Mouse (Mus musculus) stomach, embryonic 14.5 days (tissue): ENCODE results near the gene Hoxc4. TPM values are rescaled to one million over a fixed set of nuclear protein-coding genes. Genes with fewer than 3 reads are reported as not detected.
A peak's percentile ranks its signal among the peaks of the same experiment; 100 is the strongest.

ENCODE experiments used
- ATAC-seq: fragments of 200-750 bp; cut with Nextera tagmentation; 2 replicates; pipeline ENCODE4 v1.8.0; 2017; ENCODE audit warnings: low read depth, moderate TSS enrichment; ENCODE audit not compliant: insufficient number of reproducible peaks, insufficient read depth, low FRiP score
- H3K27ac ChIP-seq: fragments of 300-500 bp; sonication (generic); 2 replicates; pipeline ENCODE4 v1.5.1; 2014; ENCODE audit warnings: mild to moderate bottlenecking, low read length, moderate library complexity, mixed read lengths
- H3K27me3 ChIP-seq: fragments of 300-500 bp; sonication (generic); 2 replicates; pipeline ENCODE4 v1.6.1; 2014; ENCODE audit warnings: low read length, control low read depth, mixed read lengths; ENCODE audit not compliant: control insufficient read depth, insufficient read depth
- H3K36me3 ChIP-seq: fragments of 300-500 bp; sonication (generic); 2 replicates; pipeline ENCODE4 v1.6.1; 2014; ENCODE audit warnings: mild to moderate bottlenecking, control low read depth, low read length, moderate library complexity, mixed read lengths; ENCODE audit not compliant: control insufficient read depth, insufficient read depth
- H3K4me1 ChIP-seq: fragments of 300-500 bp; sonication (generic); 2 replicates; pipeline ENCODE4 v1.6.1; 2014; ENCODE audit warnings: low read length, control low read depth, mixed read lengths; ENCODE audit not compliant: control insufficient read depth, insufficient read depth
- H3K4me2 ChIP-seq: fragments of 300-500 bp; sonication (generic); replicated peaks from 2 replicates; pipeline ENCODE4 v1.6.1; 2014; ENCODE audit warnings: low read depth, low read length, control low read depth
- H3K4me3 ChIP-seq: fragments of 300-500 bp; sonication (generic); 2 replicates; pipeline ENCODE4 v1.5.1; 2014; ENCODE audit warnings: low read depth, low read length, control low read depth
- H3K9ac ChIP-seq: fragments of 300-500 bp; sonication (generic); replicated peaks from 2 replicates; pipeline ENCODE4 v1.6.1; 2014; ENCODE audit warnings: low read depth, mild to moderate bottlenecking, control low read depth, low read length, moderate library complexity, mixed read lengths
- H3K9me3 ChIP-seq: fragments of 300-500 bp; sonication (generic); 2 replicates; pipeline ENCODE4 v1.6.1; 2016; ENCODE audit warnings: low read depth, low read length, control low read depth; ENCODE audit not compliant: control insufficient read depth
- WGBS: fragments of 180-500 bp; shearing (Covaris S2); extraction: QIAGEN DNeasy Blood & Tissue Kit; methylation state at CpG from one replicate; pipeline ENCODE4 v1.1.7; 2014; 5-methylcytosine and 5-hydroxymethylcytosine counted together
- polyA plus RNA-seq: library from polyadenylated mRNA; unstranded; fragments of >200 nt; fragmentation: Nextera tagmentation; extraction: Ambion mirVana; gene quantifications from 2 replicates; pipeline ENCODE4 v1.2.1, GENCODE M21; 2014

Gene Hoxc4
- 23.4 and 26.5 TPM in 2 replicates for polyA plus RNA-seq

- H3K36me3 ChIP-seq: no peaks in the 10 kb centered on the region
- H3K9ac ChIP-seq: no peak within 1 kb of the TSS; the same call in 1 of the 2 replicates
- ATAC-seq: no peak
- peak within 1 kb of the TSS; percentile 20; the same call in 1 of the 2 replicates for H3K4me2 ChIP-seq
- 28% methylated on average over 9 of the region's 9 CpGs for WGBS
- peaks cover 6% of the 10 kb centered on the region; the same call in 1 of the 2 replicates for H3K4me1 ChIP-seq
- H3K4me3 ChIP-seq: peak within 1 kb of the TSS; percentile 1; the same call in 1 of the 2 replicates
- H3K27me3 ChIP-seq: peaks cover 5% of the 10 kb centered on the region; the same call in 1 of the 2 replicates
- H3K9me3 ChIP-seq: no peaks in the 10 kb centered on the region
- H3K27ac ChIP-seq: peak within 1 kb of the TSS; percentile 66
Observed at GRCm38 (mm10) chr15:103018636-103019035, at the start of gene Hoxc4. Hoxc4 (plus strand) TSS chr15:103018934.

- Histone ChIP-seq H3K4me2 (no peak overlapping the region), H3K9me3 (no peaks in the 10 kb centered on the region), H3K27me3 (peaks cover 93% of the 10 kb centered on the region), H3K4me3 (no peak overlapping the region), H3K9ac (no peak overlapping the region), H3K36me3 (no peaks in the 10 kb centered on the region), H3K4me1 (no peaks in the 10 kb centered on the region; the same call in 1 of the 2 replicates), H3K27ac (no peak overlapping the region)
- WGBS: 42% methylated on average over 1 of the region's 1 CpGs
- ATAC-seq: no peak
Observed at GRCm38 (mm10) chr15:102969296-102969695, 49.4 kb upstream of the Hoxc4 start.

GRCm38 (mm10) chr15:102970740-102971139, 48.0 kb upstream of the Hoxc4 start:
- H3K4me1 ChIP-seq: no peaks in the 10 kb centered on the region; the same call in 1 of the 2 replicates
- H3K9me3 ChIP-seq: no peaks in the 10 kb centered on the region
- H3K36me3 ChIP-seq: no peaks in the 10 kb centered on the region
- no peak overlapping the region for H3K27ac ChIP-seq
- peaks cover 91% of the 10 kb centered on the region for H3K27me3 ChIP-seq
- no peak overlapping the region for H3K4me2 ChIP-seq
- H3K4me3 ChIP-seq: no peak overlapping the region
- H3K9ac ChIP-seq: no peak overlapping the region
- 1% methylated on average over 12 of the region's 12 CpGs for WGBS
- ATAC-seq: no peak

- 1% methylated on average over 21 of the region's 21 CpGs for WGBS
- H3K36me3 ChIP-seq: no peaks in the 10 kb centered on the region
- no peak overlapping the region for H3K9ac ChIP-seq
- no peak overlapping the region for H3K4me2 ChIP-seq
- H3K9me3 ChIP-seq: no peaks in the 10 kb centered on the region
- H3K27ac ChIP-seq: no peak overlapping the region
- H3K4me1 ChIP-seq: no peaks in the 10 kb centered on the region
- ATAC-seq: no peak
- H3K27me3 ChIP-seq: peaks cover 83% of the 10 kb centered on the region
- H3K4me3 ChIP-seq: no peak overlapping the region
Observed at GRCm38 (mm10) chr15:102972254-102972653, 46.5 kb upstream of the Hoxc4 start.

GRCm38 (mm10) chr15:102972753-102973152, 46.0 kb upstream of the Hoxc4 start:
- Histone ChIP-seq H3K4me2 (no peak overlapping the region), H3K9me3 (no peaks in the 10 kb centered on the region), H3K36me3 (no peaks in the 10 kb centered on the region), H3K27me3 (peaks cover 83% of the 10 kb centered on the region), H3K9ac (no peak overlapping the region), H3K27ac (no peak overlapping the region), H3K4me3 (no peak overlapping the region), H3K4me1 (no peaks in the 10 kb centered on the region)
- 4% methylated on average over 6 of the region's 6 CpGs for WGBS
- no peak for ATAC-seq

- Histone ChIP-seq H3K27me3 (peaks cover 85% of the 10 kb centered on the region), H3K4me3 (no peak overlapping the region), H3K36me3 (no peaks in the 10 kb centered on the region), H3K9me3 (no peaks in the 10 kb centered on the region), H3K9ac (no peak overlapping the region), H3K4me2 (no peak overlapping the region), H3K27ac (no peak overlapping the region), H3K4me1 (no peaks in the 10 kb centered on the region)
- ATAC-seq: no peak
- 5% methylated on average over 7 of the region's 7 CpGs for WGBS
Observed at GRCm38 (mm10) chr15:102975034-102975433, 43.7 kb upstream of the Hoxc4 start.

- H3K4me1 ChIP-seq: no peaks in the 10 kb centered on the region
- WGBS: 1% methylated on average over 21 of the region's 21 CpGs
- no peaks in the 10 kb centered on the region for H3K36me3 ChIP-seq
- H3K27ac ChIP-seq: no peak overlapping the region
- H3K27me3 ChIP-seq: peaks cover 85% of the 10 kb centered on the region
- no peak overlapping the region for H3K9ac ChIP-seq
- no peak for ATAC-seq
- no peaks in the 10 kb centered on the region for H3K9me3 ChIP-seq
- no peak overlapping the region for H3K4me3 ChIP-seq
- no peak overlapping the region for H3K4me2 ChIP-seq
Observed at GRCm38 (mm10) chr15:102975688-102976111, 43.0 kb upstream of the Hoxc4 start.

- 2% methylated on average over 12 of the region's 20 CpGs for WGBS
- H3K4me3 ChIP-seq: no peak within 1 kb of the TSS; the same call in 1 of the 2 replicates
- no peak within 1 kb of the TSS for H3K9ac ChIP-seq
- H3K27ac ChIP-seq: no peak within 1 kb of the TSS
- H3K36me3 ChIP-seq: no peaks in the 10 kb centered on the region
- H3K9me3 ChIP-seq: no peaks in the 10 kb centered on the region
- H3K4me2 ChIP-seq: no peak within 1 kb of the TSS
- ATAC-seq: no peak
- H3K4me1 ChIP-seq: no peaks in the 10 kb centered on the region
- peaks cover 86% of the 10 kb centered on the region for H3K27me3 ChIP-seq
Observed at GRCm38 (mm10) chr15:102976171-102976570, 42.6 kb upstream of the Hoxc4 start, which contains the start of gene Hoxc9. Hoxc9 (plus strand) TSS chr15:102976439.
